Mouse (Mus musculus) hindbrain, embryonic 11.5 days (tissue): ENCODE measurements around the gene Coro2b. TPM values are rescaled to one million over a fixed set of nuclear protein-coding genes. Genes with fewer than 3 reads are reported as not detected.

ENCODE experiments used
- ATAC-seq: fragments of 200-750 bp; cut with Nextera tagmentation; 2 replicates; pipeline ENCODE4 v1.8.0; 2017; ENCODE audit warnings: mild to moderate bottlenecking, moderate TSS enrichment, moderate library complexity; ENCODE audit not compliant: low FRiP score
- DNase-seq: peaks from one replicate; pipeline ENCODE4 v3.0.0-alpha.2; 2015; ENCODE audit warnings: low spot score
- H3K27ac ChIP-seq: fragments of 300-500 bp; sonication (generic); 2 replicates; pipeline ENCODE4 v1.5.1; 2014; ENCODE audit warnings: mild to moderate bottlenecking, low read depth, low read length
- H3K27me3 ChIP-seq: fragments of 300-500 bp; sonication (generic); 2 replicates; pipeline ENCODE4 v1.6.1; 2014; ENCODE audit warnings: mild to moderate bottlenecking, low read length, moderate library complexity, mixed read lengths; ENCODE audit not compliant: control insufficient read depth, insufficient read depth
- H3K36me3 ChIP-seq: fragments of 300-500 bp; sonication (generic); 2 replicates; pipeline ENCODE4 v1.6.1; 2014; ENCODE audit warnings: mild to moderate bottlenecking, low read length, moderate library complexity, mixed read lengths; ENCODE audit not compliant: control insufficient read depth, insufficient read depth
- H3K4me1 ChIP-seq: fragments of 300-500 bp; sonication (generic); replicated peaks from 2 replicates; pipeline ENCODE4 v1.6.1; 2014; ENCODE audit warnings: low read length, mixed read lengths; ENCODE audit not compliant: control insufficient read depth, insufficient read depth
- H3K4me2 ChIP-seq: fragments of 300-500 bp; sonication (generic); replicated peaks from 2 replicates; pipeline ENCODE4 v1.6.1; 2014; ENCODE audit warnings: mild to moderate bottlenecking, low read depth, low read length
- H3K4me3 ChIP-seq: fragments of 300-500 bp; sonication (generic); 2 replicates; pipeline ENCODE4 v1.5.1; 2014; ENCODE audit warnings: low read depth, low read length
- H3K9ac ChIP-seq: fragments of 300-500 bp; sonication (generic); 2 replicates; pipeline ENCODE4 v1.6.1; 2014; ENCODE audit warnings: low read depth, low read length
- H3K9me3 ChIP-seq: fragments of 300-500 bp; sonication (generic); 2 replicates; pipeline ENCODE4 v1.6.1; 2016; ENCODE audit warnings: low read length; ENCODE audit not compliant: control insufficient read depth
- WGBS: fragments of 180-500 bp; shearing (Covaris S2); extraction: QIAGEN DNeasy Blood & Tissue Kit; methylation state at CpG from one replicate; pipeline ENCODE4 v1.1.7; 2014; 5-methylcytosine and 5-hydroxymethylcytosine counted together
- polyA plus RNA-seq: library from polyadenylated mRNA; unstranded; fragments of >200 nt; fragmentation: Nextera tagmentation; extraction: Ambion mirVana; gene quantifications from 2 replicates; pipeline ENCODE4 v1.2.1, GENCODE M21; 2014

Gene Coro2b
- polyA plus RNA-seq, 1 experiment from 2014 or later = 20.5 TPM

GRCm38 (mm10) chr9:62522791-62523471 lies 13.9 kb downstream of the Coro2b start:
- no peak for DNase-seq
- H3K4me2 ChIP-seq = no peak overlapping the region
- no peak for ATAC-seq
- H3K27me3 ChIP-seq = 0 out of 2 replicates have a peak, but pooled peaks cover 2% of the 10 kb centered on the region
- H3K9ac ChIP-seq = no peak overlapping the region
- H3K36me3 ChIP-seq = no peaks in the 10 kb centered on the region
- H3K4me3 ChIP-seq = no peak overlapping the region
- 37% methylated on average over 15 of the region's 15 CpGs for WGBS
- peak overlapping the region; percentile 54 for H3K27ac ChIP-seq
- no peaks in the 10 kb centered on the region for H3K9me3 ChIP-seq
- peaks cover 30% of the 10 kb centered on the region for H3K4me1 ChIP-seq

GRCm38 (mm10) chr9:62522211-62522610 lies 14.6 kb downstream of the Coro2b start:
- Histone ChIP-seq H3K27ac (peak overlapping the region; percentile 54), H3K9ac (no peak overlapping the region), H3K4me1 (peaks cover 30% of the 10 kb centered on the region), H3K27me3 (0 out of 2 replicates have a peak, but pooled peaks cover 2% of the 10 kb centered on the region), H3K9me3 (no peaks in the 10 kb centered on the region), H3K4me2 (no peak overlapping the region), H3K36me3 (no peaks in the 10 kb centered on the region), H3K4me3 (no peak overlapping the region)
- WGBS = 51% methylated on average over 5 of the region's 5 CpGs
- ATAC-seq (no peak), DNase-seq (no peak)

GRCm38 (mm10) chr9:62521541-62521940 lies 15.3 kb downstream of the Coro2b start:
- Histone ChIP-seq H3K4me3 (no peak overlapping the region), H3K27ac (peak overlapping the region; percentile 54; the same call in 1 of the 2 replicates)

GRCm38 (mm10) chr9:62520933-62521332 lies 15.9 kb downstream of the Coro2b start:
- Histone ChIP-seq H3K9me3 (no peaks in the 10 kb centered on the region), H3K4me3 (no peak overlapping the region), H3K36me3 (no peaks in the 10 kb centered on the region), H3K9ac (no peak overlapping the region), H3K4me2 (no peak overlapping the region), H3K4me1 (peaks cover 27% of the 10 kb centered on the region), H3K27ac (peak overlapping the region; percentile 14; the same call in 1 of the 2 replicates), H3K27me3 (0 out of 2 replicates have a peak, but pooled peaks cover 2% of the 10 kb centered on the region)
- no peak for ATAC-seq
- no peak for DNase-seq
- 59% methylated on average over 9 of the region's 9 CpGs for WGBS

More at GRCm38 (mm10) chr9:62521541-62521940, 15.3 kb downstream of the Coro2b start:
- no peak for ATAC-seq
- H3K36me3 ChIP-seq = no peaks in the 10 kb centered on the region
- peaks cover 30% of the 10 kb centered on the region for H3K4me1 ChIP-seq
- H3K9me3 ChIP-seq = no peaks in the 10 kb centered on the region
- H3K9ac ChIP-seq = no peak overlapping the region
- no peak for DNase-seq
- WGBS = 54% methylated on average over 9 of the region's 9 CpGs
- no peak overlapping the region for H3K4me2 ChIP-seq
- 0 out of 2 replicates have a peak, but pooled peaks cover 2% of the 10 kb centered on the region for H3K27me3 ChIP-seq

GRCm38 (mm10) chr9:62519787-62520503 lies 16.9 kb downstream of the Coro2b start:
- no peak overlapping the region for H3K4me2 ChIP-seq
- H3K9ac ChIP-seq = 0 out of 2 replicates have a peak overlapping the region, but pooled peaks have one; percentile 11
- DNase-seq = no peak
- H3K4me1 ChIP-seq = peaks cover 24% of the 10 kb centered on the region
- no peak overlapping the region for H3K4me3 ChIP-seq
- H3K27me3 ChIP-seq = 0 out of 2 replicates have a peak, but pooled peaks cover 2% of the 10 kb centered on the region
- ATAC-seq = no peak
- 67% methylated on average over 15 of the region's 15 CpGs for WGBS
- H3K36me3 ChIP-seq = no peaks in the 10 kb centered on the region
- H3K27ac ChIP-seq = no peak overlapping the region
- H3K9me3 ChIP-seq = no peaks in the 10 kb centered on the region

GRCm38 (mm10) chr9:62519334-62519733 lies 17.5 kb downstream of the Coro2b start:
- no peak overlapping the region for H3K4me3 ChIP-seq
- no peak for ATAC-seq
- H3K36me3 ChIP-seq = no peaks in the 10 kb centered on the region
- WGBS = 76% methylated on average over 10 of the region's 10 CpGs
- no peaks in the 10 kb centered on the region for H3K9me3 ChIP-seq
- H3K9ac ChIP-seq = no peak overlapping the region
- H3K4me2 ChIP-seq = no peak overlapping the region
- no peak for DNase-seq
- no peak overlapping the region for H3K27ac ChIP-seq
- H3K27me3 ChIP-seq = 0 out of 2 replicates have a peak, but pooled peaks cover 2% of the 10 kb centered on the region
- H3K4me1 ChIP-seq = peaks cover 24% of the 10 kb centered on the region

GRCm38 (mm10) chr9:62518572-62518971 lies 18.3 kb downstream of the Coro2b start:
- Histone ChIP-seq H3K27me3 (0 out of 2 replicates have a peak, but pooled peaks cover 2% of the 10 kb centered on the region), H3K9ac (no peak overlapping the region), H3K4me3 (no peak overlapping the region), H3K27ac (no peak overlapping the region), H3K4me1 (peaks cover 24% of the 10 kb centered on the region), H3K4me2 (no peak overlapping the region), H3K36me3 (no peaks in the 10 kb centered on the region), H3K9me3 (no peaks in the 10 kb centered on the region)
- ATAC-seq = peak; percentile 63
- WGBS = 43% methylated on average over 4 of the region's 4 CpGs
- DNase-seq = peak; percentile 54

GRCm38 (mm10) chr9:62517112-62517957 lies 19.5 kb downstream of the Coro2b start:
- Histone ChIP-seq H3K27me3 (0 out of 2 replicates have a peak, but pooled peaks cover 2% of the 10 kb centered on the region), H3K9ac (no peak overlapping the region), H3K27ac (no peak overlapping the region), H3K36me3 (no peaks in the 10 kb centered on the region), H3K4me1 (peaks cover 18% of the 10 kb centered on the region; the same call in 1 of the 2 replicates), H3K9me3 (no peaks in the 10 kb centered on the region), H3K4me2 (no peak overlapping the region), H3K4me3 (no peak overlapping the region)
- ATAC-seq (no peak), DNase-seq (no peak)
- WGBS = 71% methylated on average over 6 of the region's 6 CpGs
